Mouse (Mus musculus): ENCODE data around the gene Cyp2c23. TPM values are rescaled to one million over a fixed set of nuclear protein-coding genes. Genes with fewer than 3 reads are reported as not detected.
A peak's percentile ranks its signal among the peaks of the same experiment; 100 is the strongest.

Cyp2c23 gene
- total RNA-seq, 1 experiment: 0.31 TPM

GRCm38 (mm10) chr19:44071166-44071565 is 42.2 kb upstream of the Cyp2c23 start:
- TF ChIP-seq ZC3H11A (IDR thresholded peaks at IDR 0.05; ENCODE audit: borderline replicate concordance, low read depth, low read length): no peak
- no peak for TF ChIP-seq ZNF384 (IDR thresholded peaks at IDR 0.05; ENCODE audit: low read depth, low read length)
- TF ChIP-seq HCFC1 (IDR thresholded peaks at IDR 0.05; ENCODE audit: borderline replicate concordance, insufficient read depth, low read length): no peak
- TF ChIP-seq MAFK (IDR thresholded peaks at IDR 0.05; ENCODE audit: insufficient read depth, low read depth, low read length): no peak
- TF ChIP-seq CHD2 (IDR thresholded peaks at IDR 0.05; ENCODE audit: low read depth, low read length): no peak
- no peak overlapping the region for H3K9ac ChIP-seq (ENCODE audit: insufficient read depth, low read depth, low read length, poor library complexity, severe bottlenecking)
- H3K9me3 ChIP-seq (ENCODE audit: control insufficient read depth, insufficient read depth, low read depth, low read length): no peaks in the 10 kb centered on the region
- no peak for DNase-seq (ENCODE audit: low read depth, low spot score)
- H3K4me1 ChIP-seq (ENCODE audit: control insufficient read depth in 2 of 2, insufficient read depth in 2 of 2, low read length in 2 of 2, poor library complexity in 1 of 2): peaks cover 1 to 6% of the 10 kb centered on the region in 2 experiments; a peak in 2 of 4 replicates
- H3K27ac ChIP-seq (ENCODE audit: insufficient read depth, low read depth, low read length, poor library complexity, severe bottlenecking): no peak overlapping the region
- in situ Hi-C loops (cut with MboI; ENCODE audit: low sequenced_read_pairs in 2 of 2, unreplicated experiment in 2 of 2): no loop called here
- H3K4me3 ChIP-seq (ENCODE audit: insufficient read depth in 1 of 2, low read depth in 1 of 2, low read length in 2 of 2, poor library complexity in 1 of 2, severe bottlenecking in 1 of 2): no peak overlapping the region
- H3K36me3 ChIP-seq (ENCODE audit: control insufficient read depth, insufficient read depth, low read length, poor library complexity, severe bottlenecking): peaks cover 3% of the 10 kb centered on the region

GRCm38 (mm10) chr19:44069914-44070232 is 40.9 kb upstream of the Cyp2c23 start:
- peak overlapping the region; percentile 80 for H3K9ac ChIP-seq (ENCODE audit: insufficient read depth, low read depth, low read length, poor library complexity, severe bottlenecking)
- H3K4me1 ChIP-seq (ENCODE audit: control insufficient read depth in 2 of 2, insufficient read depth in 2 of 2, low read length in 2 of 2, poor library complexity in 1 of 2): peaks cover 1 to 6% of the 10 kb centered on the region in 2 experiments; a peak in 2 of 4 replicates
- TF ChIP-seq MAFK (IDR thresholded peaks at IDR 0.05; ENCODE audit: insufficient read depth, low read depth, low read length) (no peak), HCFC1 (IDR thresholded peaks at IDR 0.05; ENCODE audit: borderline replicate concordance, insufficient read depth, low read length) (no peak), ZNF384 (IDR thresholded peaks at IDR 0.05; ENCODE audit: low read depth, low read length) (no peak), ZC3H11A (IDR thresholded peaks at IDR 0.05; ENCODE audit: borderline replicate concordance, low read depth, low read length) (no peak), CHD2 (IDR thresholded peaks at IDR 0.05; ENCODE audit: low read depth, low read length) (no peak)
- peak overlapping the region; percentile 83 to 87 for H3K4me3 ChIP-seq (ENCODE audit: insufficient read depth in 1 of 2, low read depth in 1 of 2, low read length in 2 of 2, poor library complexity in 1 of 2, severe bottlenecking in 1 of 2)
- no peaks in the 10 kb centered on the region for H3K9me3 ChIP-seq (ENCODE audit: control insufficient read depth, insufficient read depth, low read depth, low read length)
- H3K27ac ChIP-seq (ENCODE audit: insufficient read depth, low read depth, low read length, poor library complexity, severe bottlenecking): no peak overlapping the region
- peaks cover under 1% of the 10 kb centered on the region; the same call in 1 of the 2 replicates for H3K36me3 ChIP-seq (ENCODE audit: control insufficient read depth, insufficient read depth, low read length, poor library complexity, severe bottlenecking)
- no peak for DNase-seq (ENCODE audit: low read depth, low spot score)
- in situ Hi-C loops (cut with MboI; ENCODE audit: low sequenced_read_pairs in 2 of 2, unreplicated experiment in 2 of 2): no loop called here

DNA sequence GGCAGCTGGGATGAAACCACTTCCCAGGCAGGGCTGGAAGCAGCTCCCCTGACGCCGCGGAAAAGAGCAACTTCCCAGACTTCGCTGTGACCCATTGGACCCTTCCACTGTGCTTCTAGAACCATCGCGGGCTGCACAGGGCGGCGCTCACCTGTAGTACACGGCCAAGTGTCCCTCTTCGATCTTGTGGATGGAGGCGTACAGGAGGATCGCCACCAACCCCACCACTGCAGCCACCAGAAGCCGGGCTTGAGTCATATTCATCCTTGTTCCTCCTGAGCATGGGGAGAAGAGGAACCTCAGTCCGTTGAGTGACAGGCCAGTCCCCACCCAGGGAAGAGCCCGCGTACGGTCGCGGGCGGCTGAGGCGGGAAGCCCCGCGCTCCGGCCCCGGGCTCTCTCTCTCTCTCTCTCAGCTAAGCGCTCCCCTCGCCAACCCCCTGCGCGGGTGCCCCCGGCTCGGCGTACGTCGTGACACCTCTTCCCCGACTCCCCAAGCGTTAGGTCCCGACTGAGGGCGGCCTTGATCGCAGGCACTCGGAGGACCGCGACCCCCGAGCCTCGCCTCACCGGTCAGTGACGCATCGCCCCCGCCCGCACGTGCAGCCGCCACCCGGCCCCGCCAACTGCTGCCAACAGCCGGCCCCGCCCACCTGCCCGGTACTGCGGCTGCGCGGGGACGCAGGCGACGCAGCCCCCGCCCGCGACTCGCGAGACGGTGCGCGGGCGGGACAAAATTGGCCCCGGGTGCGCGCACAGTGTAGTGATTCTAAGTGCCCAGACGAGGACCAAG is 40.3 kb upstream of the Cyp2c23 start, which contains the start of gene Erlin1:
TSS of gene Erlin1 (minus strand) at position 665 of the 793 bp plus-strand sequence.
- in situ Hi-C loops (cut with MboI; ENCODE audit: low sequenced_read_pairs in 2 of 2, unreplicated experiment in 2 of 2): no loop called here
- TF ChIP-seq CHD2 (IDR thresholded peaks at IDR 0.05; ENCODE audit: low read depth, low read length): no peak
- no peak for TF ChIP-seq MAFK (IDR thresholded peaks at IDR 0.05; ENCODE audit: insufficient read depth, low read depth, low read length)
- TF ChIP-seq ZC3H11A (IDR thresholded peaks at IDR 0.05; ENCODE audit: borderline replicate concordance, low read depth, low read length): no peak
- no peak for TF ChIP-seq ZNF384 (IDR thresholded peaks at IDR 0.05; ENCODE audit: low read depth, low read length)
- TF ChIP-seq HCFC1 (IDR thresholded peaks at IDR 0.05; ENCODE audit: borderline replicate concordance, insufficient read depth, low read length): no peak

DNA sequence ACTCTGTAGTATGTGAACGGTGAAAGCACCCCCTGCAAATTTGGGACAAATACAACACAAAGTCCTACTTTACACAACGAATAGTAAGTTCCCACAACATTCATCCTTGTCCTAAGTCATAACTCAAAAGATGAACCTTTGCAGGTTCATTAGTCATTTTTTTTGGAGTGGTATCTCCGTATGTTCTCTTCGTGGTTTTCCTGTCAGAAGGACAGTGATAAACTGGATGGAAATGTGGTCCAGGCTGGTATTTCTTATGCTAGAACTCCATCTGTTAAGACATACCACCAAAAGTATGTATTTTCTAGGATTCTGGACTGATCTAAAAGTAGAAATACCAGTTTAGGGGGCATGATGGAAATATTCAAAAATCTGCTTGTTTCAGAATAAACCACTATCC is 39.2 kb upstream of the Cyp2c23 start:
- in situ Hi-C loops (cut with MboI; ENCODE audit: low sequenced_read_pairs in 2 of 2, unreplicated experiment in 2 of 2): no loop called here
- H3K4me1 ChIP-seq (ENCODE audit: control insufficient read depth in 2 of 2, insufficient read depth in 2 of 2, low read length in 2 of 2, poor library complexity in 1 of 2): peaks cover 1 to 3% of the 10 kb centered on the region in 2 experiments; a peak in 1 of 4 replicates
- no peak overlapping the region for H3K27ac ChIP-seq (ENCODE audit: insufficient read depth, low read depth, low read length, poor library complexity, severe bottlenecking)
- no peaks in the 10 kb centered on the region for H3K9me3 ChIP-seq (ENCODE audit: control insufficient read depth, insufficient read depth, low read depth, low read length)
- H3K36me3 ChIP-seq (ENCODE audit: control insufficient read depth, insufficient read depth, low read length, poor library complexity, severe bottlenecking): no peaks in the 10 kb centered on the region
- TF ChIP-seq CHD2 (IDR thresholded peaks at IDR 0.05; ENCODE audit: low read depth, low read length) (no peak), MAFK (IDR thresholded peaks at IDR 0.05; ENCODE audit: insufficient read depth, low read depth, low read length) (no peak), ZNF384 (IDR thresholded peaks at IDR 0.05; ENCODE audit: low read depth, low read length) (no peak), ZC3H11A (IDR thresholded peaks at IDR 0.05; ENCODE audit: borderline replicate concordance, low read depth, low read length) (no peak), HCFC1 (IDR thresholded peaks at IDR 0.05; ENCODE audit: borderline replicate concordance, insufficient read depth, low read length) (no peak)
- no peak for DNase-seq (ENCODE audit: low read depth, low spot score)
- 0 out of 4 replicates have a peak overlapping the region, but pooled peaks of 1 of the 2 experiments have one; percentile 83 for H3K4me3 ChIP-seq (ENCODE audit: insufficient read depth in 1 of 2, low read depth in 1 of 2, low read length in 2 of 2, poor library complexity in 1 of 2, severe bottlenecking in 1 of 2)
- H3K9ac ChIP-seq (ENCODE audit: insufficient read depth, low read depth, low read length, poor library complexity, severe bottlenecking): no peak overlapping the region

More for the DNA sequence above, 40.3 kb upstream of the Cyp2c23 start, which contains the start of gene Erlin1:
- Histone ChIP-seq H3K27ac (ENCODE audit: insufficient read depth, low read depth, low read length, poor library complexity, severe bottlenecking) (no peak within 1 kb of the TSS), H3K9ac (ENCODE audit: insufficient read depth, low read depth, low read length, poor library complexity, severe bottlenecking) (peak within 1 kb of the TSS; percentile 80), H3K9me3 (ENCODE audit: control insufficient read depth, insufficient read depth, low read depth, low read length) (no peaks in the 10 kb centered on the region), H3K4me3 (ENCODE audit: insufficient read depth in 1 of 2, low read depth in 1 of 2, low read length in 2 of 2, poor library complexity in 1 of 2, severe bottlenecking in 1 of 2) (peak within 1 kb of the TSS; percentile 83 to 87), H3K4me1 (ENCODE audit: control insufficient read depth in 2 of 2, insufficient read depth in 2 of 2, low read length in 2 of 2, poor library complexity in 1 of 2) (peaks cover 1 to 3% of the 10 kb centered on the region in 2 experiments; a peak in 1 of 4 replicates), H3K36me3 (ENCODE audit: control insufficient read depth, insufficient read depth, low read length, poor library complexity, severe bottlenecking) (no peaks in the 10 kb centered on the region)
- peak; percentile 49 for DNase-seq (ENCODE audit: low read depth, low spot score)
